Mouse (Mus musculus): ENCODE results near the gene Rbm14. TPM values are rescaled to one million over a fixed set of nuclear protein-coding genes. Genes with fewer than 3 reads are reported as not detected.
"Not testable (repeated sequence)": the region's sequence is repeated elsewhere in the genome, so short reads cannot be mapped to it uniquely, and the experiment has no call there.

The Rbm14 gene
- polyA plus RNA-seq, 1 experiment = 6.9 TPM

DNA sequence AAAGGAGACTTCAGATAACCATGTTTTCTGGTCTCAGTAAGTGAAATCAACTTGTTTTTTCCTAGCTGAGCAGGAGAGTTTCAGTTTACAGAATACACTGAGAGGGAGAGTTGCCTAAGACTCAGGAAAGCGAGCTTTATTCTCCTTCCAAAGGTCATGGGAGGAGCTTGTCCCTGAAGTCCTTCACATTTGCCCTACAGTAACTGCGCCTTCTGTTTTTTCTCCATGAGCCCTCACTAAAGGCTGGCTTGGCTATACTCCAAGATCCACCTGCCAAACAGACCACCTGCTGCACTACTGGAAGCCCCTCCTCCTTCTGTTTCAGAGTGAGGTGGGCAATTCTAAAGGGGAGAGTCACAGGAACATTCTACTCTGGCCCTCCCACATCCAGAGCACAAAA lies 24.7 kb upstream of the Rbm14 start:
- Histone ChIP-seq H3K4me1 (ENCODE audit: control insufficient read depth, insufficient read depth, insufficient read length, low read length) (peaks cover 8% of the 10 kb centered on the region; the same call in 1 of the 2 replicates), H3K27ac (replicated peaks; ENCODE audit: low read depth, low read length) (peak overlapping the region; percentile 83), H3K4me3 (ENCODE audit: insufficient read depth, low read depth, low read length) (no peak overlapping the region)

DNA sequence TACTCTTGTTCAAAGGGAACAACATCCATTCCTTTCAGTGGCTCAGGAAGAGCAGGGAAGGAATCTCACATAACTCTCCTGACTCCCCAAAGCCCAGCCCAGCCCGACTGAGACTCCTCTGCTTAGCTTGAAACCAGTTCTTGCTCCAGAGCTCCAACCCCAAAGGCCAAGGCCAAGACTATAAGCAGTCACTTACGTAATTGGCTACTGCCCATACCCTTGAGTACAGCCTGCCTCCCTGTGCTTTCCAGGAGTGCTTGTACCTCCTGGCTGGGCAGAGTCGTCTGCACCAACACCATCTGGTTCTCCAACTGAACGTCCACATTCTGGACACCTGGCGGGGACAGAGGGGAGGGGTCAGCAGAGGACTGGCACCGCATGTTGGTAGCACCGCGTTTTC lies 22.5 kb upstream of the Rbm14 start:
- no peak overlapping the region for H3K27ac ChIP-seq (replicated peaks; ENCODE audit: low read depth, low read length)
- H3K4me3 ChIP-seq (ENCODE audit: insufficient read depth, low read depth, low read length) = no peak overlapping the region
- peaks cover 8% of the 10 kb centered on the region; the same call in 1 of the 2 replicates for H3K4me1 ChIP-seq (ENCODE audit: control insufficient read depth, insufficient read depth, insufficient read length, low read length)

DNA sequence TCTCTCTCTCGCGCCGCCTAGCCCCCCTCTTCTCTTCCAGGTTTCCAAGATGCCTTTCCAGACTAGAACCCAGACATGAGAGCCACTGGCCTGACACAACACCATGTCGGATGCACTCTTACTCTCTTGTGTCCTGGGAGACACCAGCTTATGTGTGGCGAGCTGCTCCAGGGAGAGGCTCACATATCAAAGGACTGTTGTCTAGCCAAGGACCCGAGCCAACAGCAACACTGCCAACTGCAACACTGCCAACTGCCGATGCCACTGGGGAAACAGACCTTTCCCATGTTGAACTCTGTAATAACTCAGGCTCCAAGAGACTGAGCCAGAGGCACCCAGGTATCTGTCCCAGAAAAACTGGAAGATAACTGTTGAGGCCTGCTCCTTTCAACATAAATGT lies 17.7 kb upstream of the Rbm14 start:
- no peak overlapping the region for H3K27ac ChIP-seq (replicated peaks; ENCODE audit: low read depth, low read length)
- H3K4me3 ChIP-seq (ENCODE audit: insufficient read depth, low read depth, low read length) = no peak overlapping the region

DNA sequence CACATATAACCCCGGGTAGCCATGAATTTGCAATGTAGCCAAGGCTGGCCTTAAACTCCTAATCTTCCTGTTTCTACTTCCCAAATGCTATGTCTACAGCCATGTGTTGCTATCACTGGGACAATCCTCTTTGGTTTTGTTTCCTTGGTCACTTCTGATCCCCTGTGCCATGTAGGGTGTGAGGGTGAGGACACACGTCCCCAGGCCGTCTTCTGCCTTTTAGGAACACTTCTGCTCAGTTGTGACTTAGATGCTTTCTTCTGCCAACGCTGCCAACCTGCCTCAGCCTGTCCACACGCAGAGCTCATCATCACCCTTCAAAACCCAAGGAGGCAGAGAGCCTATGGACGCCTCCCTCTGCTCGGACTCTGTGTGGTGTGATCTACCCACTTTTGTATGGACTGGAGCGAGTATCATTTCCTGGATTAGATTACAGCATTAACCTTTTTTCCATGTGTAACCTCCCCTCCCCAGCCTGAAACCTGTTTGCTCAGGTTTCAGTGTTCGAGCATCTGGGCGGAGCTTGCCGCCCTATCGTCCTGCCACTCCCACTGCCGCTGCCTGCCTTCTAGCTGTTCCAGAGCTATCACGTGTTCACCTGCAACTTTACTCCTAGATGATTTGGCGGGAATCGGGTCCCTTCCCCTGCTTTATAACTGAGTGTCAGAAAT lies 17.1 kb upstream of the Rbm14 start:
- Histone ChIP-seq H3K4me3 (ENCODE audit: insufficient read depth, low read depth, low read length) (no peak overlapping the region), H3K27ac (replicated peaks; ENCODE audit: low read depth, low read length) (no peak overlapping the region), H3K4me1 (ENCODE audit: control insufficient read depth, insufficient read depth, insufficient read length, low read length) (no peaks in the 10 kb centered on the region)

More for the DNA sequence above, 17.7 kb upstream of the Rbm14 start:
- H3K4me1 ChIP-seq (ENCODE audit: control insufficient read depth, insufficient read depth, insufficient read length, low read length) = no peaks in the 10 kb centered on the region

DNA sequence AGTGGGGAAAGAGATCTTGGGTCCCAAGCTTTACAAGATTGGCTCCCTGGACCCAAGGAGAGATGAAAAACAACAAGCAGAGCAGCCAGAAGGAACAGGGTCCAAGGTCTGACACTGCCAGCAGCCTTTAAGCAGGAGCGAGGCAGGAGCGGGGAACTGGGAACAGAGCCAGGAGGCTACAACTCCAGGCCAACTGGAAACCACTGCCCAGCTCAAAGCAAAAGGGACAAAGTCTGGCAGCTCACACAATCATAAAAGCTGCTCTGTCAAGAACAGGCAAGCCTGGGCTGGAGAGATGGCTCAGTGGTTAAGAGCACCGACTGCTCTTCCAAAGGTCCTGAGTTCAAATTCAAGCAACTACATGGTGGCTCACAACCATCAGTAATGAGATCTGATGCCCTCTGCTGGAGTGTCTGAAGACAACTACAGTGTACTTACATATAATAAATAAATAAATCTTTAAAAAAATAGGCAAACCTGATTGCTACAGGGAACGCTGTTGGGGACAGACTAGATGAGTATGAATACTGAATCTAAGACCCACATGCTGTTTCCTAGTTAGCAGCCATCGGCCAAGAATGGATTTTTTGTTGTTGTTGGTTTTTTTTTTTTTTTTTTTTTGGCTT lies 9.4 kb upstream of the Rbm14 start:
- H3K4me1 ChIP-seq (ENCODE audit: control insufficient read depth, insufficient read depth, insufficient read length, low read length) = no peaks in the 10 kb centered on the region
- H3K4me3 ChIP-seq (ENCODE audit: insufficient read depth, low read depth, low read length) = no peak overlapping the region
- no peak overlapping the region for H3K27ac ChIP-seq (replicated peaks; ENCODE audit: low read depth, low read length)

DNA sequence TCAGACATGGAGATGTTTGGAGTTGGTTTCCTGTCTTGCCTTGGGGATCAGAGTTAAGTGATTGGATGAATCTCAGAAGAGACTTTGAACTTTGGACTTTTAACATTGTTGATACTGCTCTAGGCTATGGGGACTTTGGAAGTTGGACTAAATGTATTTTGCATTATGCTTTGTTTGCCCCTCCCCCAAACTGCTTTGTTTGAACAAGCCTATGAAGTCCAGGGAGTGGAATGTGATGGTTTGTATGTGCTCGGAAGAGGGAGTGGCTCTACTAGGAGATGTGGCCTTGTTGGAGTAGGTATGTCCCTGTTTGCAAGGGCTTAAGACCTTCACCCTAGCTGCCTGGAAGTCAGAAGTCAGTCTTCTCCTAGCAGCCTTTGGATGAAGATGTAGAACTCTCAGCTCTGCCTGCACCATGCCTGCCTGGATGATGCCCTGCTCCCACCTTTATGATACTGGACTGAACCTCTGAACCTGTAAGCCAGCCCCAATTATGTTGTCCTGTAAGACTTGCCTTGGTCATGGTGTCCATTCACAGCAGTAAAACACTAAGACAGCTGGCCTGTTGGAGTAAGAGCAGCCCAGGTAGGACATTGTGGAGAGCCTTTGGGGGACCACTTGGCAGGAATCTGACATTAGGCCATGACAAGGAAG lies 5.9 kb upstream of the Rbm14 start:
- H3K4me3 ChIP-seq (ENCODE audit: insufficient read depth, low read depth, low read length) = no peak overlapping the region
- no peak overlapping the region for H3K27ac ChIP-seq (replicated peaks; ENCODE audit: low read depth, low read length)
- H3K4me1 ChIP-seq (ENCODE audit: control insufficient read depth, insufficient read depth, insufficient read length, low read length) = no peaks in the 10 kb centered on the region

DNA sequence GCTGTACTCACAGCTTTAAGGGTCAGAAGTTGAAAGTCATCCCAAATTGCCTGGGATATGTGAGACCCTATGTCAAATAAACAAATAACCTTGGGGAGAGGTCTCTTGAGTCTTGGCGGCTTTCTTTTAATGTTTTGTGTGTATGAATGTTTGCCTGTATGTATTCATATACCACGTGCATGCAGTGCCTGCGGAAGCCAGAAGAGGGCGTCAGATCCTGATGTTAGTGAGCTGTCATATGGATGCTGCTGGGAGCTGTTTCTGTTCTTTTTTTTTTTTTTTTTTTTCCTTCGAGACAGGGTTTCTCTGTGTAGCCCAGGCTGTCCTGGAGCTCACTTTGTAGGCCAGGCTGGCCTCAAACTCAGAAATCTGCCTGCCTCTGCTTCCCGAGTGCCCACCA lies 1.6 kb upstream of the Rbm14 start:
- H3K4me3 ChIP-seq (ENCODE audit: insufficient read depth, low read depth, low read length) = no peak overlapping the region
- peaks cover 2% of the 10 kb centered on the region for H3K4me1 ChIP-seq (ENCODE audit: control insufficient read depth, insufficient read depth, insufficient read length, low read length)
- no peak overlapping the region for H3K27ac ChIP-seq (replicated peaks; ENCODE audit: low read depth, low read length)

DNA sequence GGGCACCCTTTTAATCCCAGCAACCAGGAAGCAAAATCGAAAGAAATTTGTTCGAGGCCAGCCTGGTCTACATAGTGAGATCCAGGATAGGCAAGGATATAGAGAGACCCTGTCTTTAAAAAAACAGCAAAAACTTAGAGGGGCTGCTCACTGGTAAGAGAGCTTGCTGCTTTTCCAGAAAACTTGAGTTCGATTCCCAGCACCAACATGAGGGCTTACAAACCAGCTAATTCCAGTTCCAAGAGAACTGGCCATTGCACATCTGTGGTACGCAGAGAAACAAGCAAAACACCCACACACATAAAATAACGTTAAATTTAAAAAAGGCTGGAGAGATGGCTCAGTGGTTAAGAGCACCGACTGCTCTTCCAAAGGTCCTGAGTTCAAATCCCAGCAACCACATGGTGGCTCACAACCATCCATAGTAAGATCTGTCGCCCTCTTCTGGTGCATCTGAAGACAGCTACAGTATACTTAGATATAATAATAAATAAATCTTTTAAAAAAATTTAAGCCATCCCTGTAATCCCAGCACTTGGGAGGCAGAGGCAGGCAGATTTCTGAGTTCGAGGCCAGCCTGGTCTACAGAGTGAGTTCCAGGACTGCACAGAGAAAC lies 1.0 kb upstream of the Rbm14 start:
- peak overlapping the region; percentile 81 for H3K4me3 ChIP-seq (ENCODE audit: insufficient read depth, low read depth, low read length)
- not testable (repeated sequence) for H3K27ac ChIP-seq (replicated peaks; ENCODE audit: low read depth, low read length); H3K4me1 ChIP-seq (ENCODE audit: control insufficient read depth, insufficient read depth, insufficient read length, low read length)

DNA sequence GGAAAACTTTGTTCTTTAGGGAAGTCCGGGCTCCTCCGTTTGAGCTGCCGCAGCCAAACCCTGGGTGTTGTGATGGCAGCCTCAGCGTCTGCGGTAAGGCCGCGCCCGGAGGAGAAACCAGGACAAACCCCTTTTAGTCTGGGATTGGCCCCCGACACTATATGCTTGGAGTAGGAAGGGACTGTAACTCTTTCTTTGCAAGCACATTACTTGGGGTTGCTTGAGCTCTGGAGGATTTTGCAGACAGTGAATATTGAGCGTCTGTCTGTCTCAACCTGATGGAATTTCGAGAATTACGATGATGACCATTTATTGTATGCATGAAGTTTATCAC lies 442 bp upstream of the Rbm14 start:
- Histone ChIP-seq H3K4me1 (ENCODE audit: control insufficient read depth, insufficient read depth, insufficient read length, low read length) (peaks cover 2% of the 10 kb centered on the region), H3K27ac (replicated peaks; ENCODE audit: low read depth, low read length) (peak overlapping the region; percentile 83), H3K4me3 (ENCODE audit: insufficient read depth, low read depth, low read length) (peak overlapping the region; percentile 81)

DNA sequence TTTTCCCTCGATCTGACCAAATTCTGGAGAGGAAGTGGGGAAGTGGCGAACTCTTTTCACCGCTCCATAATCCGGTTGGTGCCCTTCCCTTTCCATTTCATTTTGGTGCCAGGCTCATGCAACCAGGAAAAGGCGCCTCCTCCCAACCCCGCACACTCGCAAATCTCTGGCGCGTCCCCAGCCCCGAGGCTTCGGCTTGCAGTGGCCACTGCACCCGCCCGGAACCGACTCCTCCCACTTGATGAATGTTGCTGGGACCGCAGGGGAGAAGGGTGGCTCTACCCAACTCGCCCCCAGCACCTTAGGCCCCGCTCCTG lies 730 bp downstream of the Rbm14 start:
- peak overlapping the region; percentile 32; the same call in 1 of the 2 replicates for H3K27ac ChIP-seq (replicated peaks; ENCODE audit: low read depth, low read length)
- H3K4me1 ChIP-seq (ENCODE audit: control insufficient read depth, insufficient read depth, insufficient read length, low read length) = peaks cover 2% of the 10 kb centered on the region
- H3K4me3 ChIP-seq (ENCODE audit: insufficient read depth, low read depth, low read length) = peak overlapping the region; percentile 86

DNA sequence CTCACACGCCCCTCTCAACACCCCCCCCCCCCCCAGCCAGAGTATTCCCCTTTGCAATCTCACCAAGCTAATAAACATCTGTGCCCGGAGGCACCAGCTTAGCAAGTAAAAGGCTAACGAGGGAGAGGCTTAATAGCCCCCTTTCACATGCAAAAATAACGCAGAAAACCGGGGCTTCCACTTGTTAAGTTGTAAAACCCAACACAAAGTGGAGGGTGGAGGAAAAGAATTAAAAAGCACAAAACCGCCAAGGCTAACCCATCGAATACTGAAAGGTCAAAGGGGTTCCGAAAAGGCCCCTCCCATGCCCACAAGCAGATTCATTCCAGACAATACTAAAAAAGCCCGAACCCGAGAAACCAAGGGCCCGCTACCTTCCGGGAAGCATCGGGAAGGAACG lies 1.1 kb downstream of the Rbm14 start:
- Histone ChIP-seq H3K4me3 (ENCODE audit: insufficient read depth, low read depth, low read length) (peak overlapping the region; percentile 86), H3K27ac (replicated peaks; ENCODE audit: low read depth, low read length) (peak overlapping the region; percentile 32; the same call in 1 of the 2 replicates), H3K4me1 (ENCODE audit: control insufficient read depth, insufficient read depth, insufficient read length, low read length) (peaks cover 2% of the 10 kb centered on the region)

DNA sequence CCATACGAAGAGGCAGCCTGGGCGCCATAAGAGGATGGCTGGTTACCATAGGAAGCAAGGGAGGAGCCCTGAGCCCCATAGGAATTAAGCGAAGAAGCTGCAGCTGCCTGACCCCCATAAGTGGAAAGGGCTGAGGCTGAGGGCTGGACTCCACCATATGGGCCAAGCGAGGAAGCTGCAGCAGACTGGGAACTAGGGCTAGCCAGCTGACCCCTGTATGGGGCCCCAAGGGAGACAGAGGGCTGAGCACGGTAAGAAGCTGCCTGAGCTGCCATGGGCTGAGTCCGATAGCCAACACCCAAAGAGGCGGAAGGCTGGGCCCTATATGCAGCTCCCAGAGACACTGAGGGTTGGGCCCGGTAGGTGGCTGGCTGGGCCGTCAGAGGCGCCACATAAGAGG lies 8.2 kb downstream of the Rbm14 start:
- Histone ChIP-seq H3K4me1 (ENCODE audit: control insufficient read depth, insufficient read depth, insufficient read length, low read length) (no peaks in the 10 kb centered on the region), H3K4me3 (ENCODE audit: insufficient read depth, low read depth, low read length) (no peak overlapping the region), H3K27ac (replicated peaks; ENCODE audit: low read depth, low read length) (no peak overlapping the region)

DNA sequence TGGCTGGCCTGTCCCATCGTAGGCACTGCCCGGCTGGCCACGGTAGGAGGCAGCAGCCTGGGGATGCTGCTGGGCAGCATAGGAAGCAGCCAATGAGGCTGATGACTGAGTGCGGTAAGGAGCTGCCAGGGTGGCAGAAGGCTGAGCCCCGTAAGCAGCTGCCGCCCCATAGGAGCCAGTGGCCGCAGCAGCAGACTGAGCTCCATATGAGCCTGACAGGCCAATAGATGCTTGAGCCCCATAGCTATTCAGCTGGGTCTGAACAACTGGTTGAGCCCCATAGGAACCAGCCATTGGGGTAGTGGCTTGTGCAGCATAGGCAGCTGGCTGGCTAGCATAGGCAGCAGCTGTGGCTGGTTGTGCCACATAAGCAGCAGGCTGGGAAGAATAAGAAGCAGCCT lies 8.7 kb downstream of the Rbm14 start:
- H3K4me3 ChIP-seq (ENCODE audit: insufficient read depth, low read depth, low read length) = no peak overlapping the region
- no peak overlapping the region for H3K27ac ChIP-seq (replicated peaks; ENCODE audit: low read depth, low read length)
- no peaks in the 10 kb centered on the region for H3K4me1 ChIP-seq (ENCODE audit: control insufficient read depth, insufficient read depth, insufficient read length, low read length)

DNA sequence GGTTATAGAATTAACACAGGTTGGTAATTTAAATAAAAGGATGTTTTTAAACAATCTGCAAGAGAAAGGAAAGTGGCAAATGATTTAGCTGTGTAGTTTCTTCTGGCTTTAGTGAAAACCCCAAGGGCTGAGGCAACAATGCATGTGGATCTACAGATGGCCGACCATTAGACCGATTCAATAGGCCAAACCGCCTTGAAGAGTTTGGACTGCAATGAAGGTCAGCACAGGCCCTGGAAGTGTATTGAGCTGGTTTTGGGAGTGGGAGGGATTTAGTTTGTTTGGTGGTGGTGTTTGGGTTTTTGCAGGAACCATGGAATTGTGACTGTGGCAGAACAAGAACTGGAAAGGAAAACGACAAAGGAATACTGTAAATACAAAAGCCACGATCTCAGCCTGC lies 12.4 kb downstream of the Rbm14 start:
- Histone ChIP-seq H3K27ac (replicated peaks; ENCODE audit: low read depth, low read length) (no peak overlapping the region), H3K4me1 (ENCODE audit: control insufficient read depth, insufficient read depth, insufficient read length, low read length) (no peaks in the 10 kb centered on the region), H3K4me3 (ENCODE audit: insufficient read depth, low read depth, low read length) (no peak overlapping the region)

DNA sequence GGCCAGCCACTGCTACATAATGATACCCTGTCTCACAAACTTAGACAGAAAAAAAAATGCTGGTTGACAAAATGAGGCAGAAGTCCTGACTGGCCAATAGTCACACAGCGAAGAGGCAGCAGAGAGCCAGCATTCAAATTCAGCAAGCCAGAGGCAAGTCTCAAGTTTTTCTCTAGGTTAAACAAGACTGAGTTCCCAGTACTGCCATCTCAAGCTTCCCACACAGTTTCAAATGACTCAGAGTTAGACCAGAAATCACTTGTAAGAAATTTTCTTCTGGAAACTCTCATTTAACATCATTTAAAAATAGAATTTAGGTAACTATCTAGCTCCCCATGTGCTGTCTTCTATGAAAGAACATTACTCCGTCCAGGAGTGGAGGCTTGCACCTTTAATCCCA lies 13.6 kb downstream of the Rbm14 start:
- no peaks in the 10 kb centered on the region for H3K4me1 ChIP-seq (ENCODE audit: control insufficient read depth, insufficient read depth, insufficient read length, low read length)
- H3K27ac ChIP-seq (replicated peaks; ENCODE audit: low read depth, low read length) = no peak overlapping the region
- H3K4me3 ChIP-seq (ENCODE audit: insufficient read depth, low read depth, low read length) = no peak overlapping the region

DNA sequence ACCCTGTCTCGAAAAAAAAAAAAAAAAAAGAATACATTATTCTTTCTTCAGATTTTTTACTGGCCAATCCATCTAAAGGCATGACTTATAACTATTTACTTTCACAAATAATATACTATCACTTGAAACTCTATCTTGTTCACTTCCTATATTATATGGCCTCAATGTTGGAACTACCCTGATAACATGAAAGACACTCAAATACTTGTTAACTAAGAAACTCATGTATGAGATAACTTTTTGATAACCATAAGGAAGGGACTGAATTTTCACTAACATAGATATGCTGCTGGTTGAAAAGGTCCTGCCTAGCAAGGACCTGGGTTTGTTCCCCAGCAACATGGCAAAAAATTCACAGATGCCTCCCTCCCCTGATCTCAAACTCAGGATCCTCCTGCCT lies 15.5 kb downstream of the Rbm14 start:
- no peaks in the 10 kb centered on the region for H3K4me1 ChIP-seq (ENCODE audit: control insufficient read depth, insufficient read depth, insufficient read length, low read length)
- no peak overlapping the region for H3K4me3 ChIP-seq (ENCODE audit: insufficient read depth, low read depth, low read length)
- no peak overlapping the region for H3K27ac ChIP-seq (replicated peaks; ENCODE audit: low read depth, low read length)

Measured in brown adipose tissue, adult 24 weeks (tissue).